Mouse (Mus musculus) cortical plate, adult 2 months (tissue): ENCODE measurements around the gene Lsm5.

Experiments
- CTCF ChIP-seq: fragments of 200-500 bp; IDR thresholded peaks from 2 replicates; pipeline ENCODE4 v1.5.1; 2011; ENCODE audit warnings: mild to moderate bottlenecking, control low read depth, low read length; ENCODE audit not compliant: insufficient read depth; ENCODE audit errors: extremely low read depth
- POLR2A ChIP-seq: fragments of 200-500 bp; IDR thresholded peaks from 2 replicates; pipeline ENCODE4 v1.6.1; 2011; ENCODE audit warnings: mild to moderate bottlenecking, low read length, control low read depth; ENCODE audit not compliant: insufficient read depth; ENCODE audit errors: extremely low read depth

DNA sequence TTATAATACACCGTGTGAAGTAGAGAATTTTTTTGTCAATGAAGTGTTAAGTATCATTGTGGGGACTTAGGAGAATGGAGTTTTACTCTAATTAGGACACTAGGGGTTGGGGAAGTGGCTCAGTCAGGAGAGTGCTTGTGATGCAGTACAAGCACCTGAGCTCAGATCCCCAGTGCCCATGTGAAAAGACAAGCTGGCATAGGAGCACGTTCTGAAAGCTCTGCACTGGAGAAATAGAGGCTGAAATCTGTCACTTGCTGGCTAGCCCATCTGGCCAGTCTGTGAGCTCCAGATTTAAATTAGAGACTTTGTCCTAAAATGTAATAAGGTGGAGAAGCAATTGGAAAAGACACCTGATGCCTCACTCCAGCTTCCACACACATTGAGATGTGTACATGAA lies 28.0 kb upstream of the Lsm5 start:
- TF ChIP-seq CTCF (no peak), POLR2A (no peak)
